Mouse (Mus musculus) neural tube, embryonic 12.5 days (tissue): ENCODE results near the gene Wdr37. TPM values are rescaled to one million over a fixed set of nuclear protein-coding genes. Genes with fewer than 3 reads are reported as not detected.
"Not testable (repeated sequence)": the region's sequence is repeated elsewhere in the genome, so short reads cannot be mapped to it uniquely, and the experiment has no call there.

Source experiments
- ATAC-seq: fragments of 200-750 bp; cut with Nextera tagmentation; 2 replicates; pipeline ENCODE4 v1.8.0; 2017; ENCODE audit warnings: low read depth, mild to moderate bottlenecking, moderate TSS enrichment, moderate library complexity; ENCODE audit not compliant: low FRiP score
- H3K27ac ChIP-seq: fragments of 300-500 bp; sonication (generic); 2 replicates; pipeline ENCODE4 v1.5.1; 2016
- H3K27me3 ChIP-seq: fragments of 300-500 bp; sonication (generic); replicated peaks from 2 replicates; pipeline ENCODE4 v1.6.1; 2016; ENCODE audit warnings: mild to moderate bottlenecking
- H3K36me3 ChIP-seq: fragments of 300-500 bp; sonication (generic); 2 replicates; pipeline ENCODE4 v1.6.1; 2016; ENCODE audit warnings: mild to moderate bottlenecking
- H3K4me1 ChIP-seq: fragments of 300-500 bp; sonication (generic); 2 replicates; pipeline ENCODE4 v1.6.1; 2016
- H3K4me2 ChIP-seq: fragments of 300-500 bp; sonication (generic); replicated peaks from 2 replicates; pipeline ENCODE4 v1.6.1; 2016; ENCODE audit warnings: mild to moderate bottlenecking
- H3K4me3 ChIP-seq: fragments of 300-500 bp; sonication (generic); 2 replicates; pipeline ENCODE4 v1.5.1; 2016
- H3K9ac ChIP-seq: fragments of 300-500 bp; sonication (generic); 2 replicates; pipeline ENCODE4 v1.6.1; 2016; ENCODE audit warnings: mild to moderate bottlenecking
- H3K9me3 ChIP-seq: fragments of 300-500 bp; sonication (generic); 2 replicates; pipeline ENCODE4 v1.6.1; 2016; ENCODE audit warnings: mild to moderate bottlenecking
- WGBS: fragments of 180-500 bp; shearing (Covaris S2); methylation state at CpG from one replicate; pipeline ENCODE4 v1.1.7; 2016; 5-methylcytosine and 5-hydroxymethylcytosine counted together
- polyA plus RNA-seq: library from polyadenylated mRNA; unstranded; fragments of >200 nt; fragmentation: Nextera tagmentation; extraction: Ambion mirVana; gene quantifications from 2 replicates; pipeline ENCODE4 v1.2.1, GENCODE M21; 2016

Wdr37 gene
- polyA plus RNA-seq, 1 experiment from 2014 or later = 53.1 TPM

- WGBS = 75% methylated on average over 5 of the region's 5 CpGs
- H3K9me3 ChIP-seq = no peaks in the 10 kb centered on the region
- H3K36me3 ChIP-seq = no peaks in the 10 kb centered on the region
- no peaks in the 10 kb centered on the region for H3K27me3 ChIP-seq
- no peak overlapping the region for H3K27ac ChIP-seq
- peak overlapping the region; percentile 76 for H3K4me2 ChIP-seq
- peak overlapping the region; percentile 78 for H3K9ac ChIP-seq
- no peak for ATAC-seq
- peak overlapping the region; percentile 72 for H3K4me3 ChIP-seq
- H3K4me1 ChIP-seq = peaks cover 10% of the 10 kb centered on the region; the same call in 1 of the 2 replicates
Measured at GRCm38 (mm10) chr13:8869578-8870157, 2.0 kb downstream of the Wdr37 start.

GRCm38 (mm10) chr13:8866612-8867011 lies 5.1 kb downstream of the Wdr37 start:
- Histone ChIP-seq H3K36me3 (no peaks in the 10 kb centered on the region), H3K9me3 (no peaks in the 10 kb centered on the region), H3K27me3 (no peaks in the 10 kb centered on the region), H3K4me3 (no peak overlapping the region), H3K9ac (no peak overlapping the region), H3K4me2 (no peak overlapping the region), H3K27ac (no peak overlapping the region), H3K4me1 (peaks cover 10% of the 10 kb centered on the region; the same call in 1 of the 2 replicates)
- no peak for ATAC-seq
- 92% methylated on average over 7 of the region's 7 CpGs for WGBS

- no peak for ATAC-seq
- Histone ChIP-seq H3K9ac (no peak overlapping the region), H3K27me3 (no peaks in the 10 kb centered on the region), H3K36me3 (peaks cover 6% of the 10 kb centered on the region; the same call in 1 of the 2 replicates), H3K27ac (no peak overlapping the region), H3K4me3 (no peak overlapping the region), H3K4me2 (no peak overlapping the region), H3K4me1 (peaks cover 9% of the 10 kb centered on the region; the same call in 1 of the 2 replicates), H3K9me3 (no peaks in the 10 kb centered on the region)
- 81% methylated on average over 3 of the region's 3 CpGs for WGBS
Measured at GRCm38 (mm10) chr13:8864990-8865389, 6.7 kb downstream of the Wdr37 start.

- ATAC-seq = no peak
- Histone ChIP-seq H3K4me3 (no peak overlapping the region), H3K9ac (no peak overlapping the region), H3K9me3 (no peaks in the 10 kb centered on the region), H3K4me2 (no peak overlapping the region), H3K36me3 (peaks cover 24% of the 10 kb centered on the region; the same call in 1 of the 2 replicates), H3K27ac (no peak overlapping the region), H3K4me1 (no peaks in the 10 kb centered on the region), H3K27me3 (no peaks in the 10 kb centered on the region)
- 93% methylated on average over 9 of the region's 9 CpGs for WGBS
Measured at GRCm38 (mm10) chr13:8860861-8861260, 10.8 kb downstream of the Wdr37 start.

GRCm38 (mm10) chr13:8858453-8858852 lies 13.3 kb downstream of the Wdr37 start:
- no peak overlapping the region for H3K4me2 ChIP-seq
- H3K36me3 ChIP-seq = peaks cover 36% of the 10 kb centered on the region
- WGBS = 93% methylated on average over 6 of the region's 6 CpGs
- H3K9me3 ChIP-seq = no peaks in the 10 kb centered on the region
- H3K27me3 ChIP-seq = no peaks in the 10 kb centered on the region
- ATAC-seq = no peak
- H3K4me3 ChIP-seq = no peak overlapping the region
- no peaks in the 10 kb centered on the region for H3K4me1 ChIP-seq
- no peak overlapping the region for H3K9ac ChIP-seq
- H3K27ac ChIP-seq = no peak overlapping the region

- H3K36me3 ChIP-seq = peaks cover 34% of the 10 kb centered on the region
- 98% methylated on average over 2 of the region's 2 CpGs for WGBS
Measured at GRCm38 (mm10) chr13:8854769-8855168, 16.9 kb downstream of the Wdr37 start.

GRCm38 (mm10) chr13:8853424-8853823 lies 18.3 kb downstream of the Wdr37 start:
- WGBS = 96% methylated on average over 4 of the region's 4 CpGs
- Histone ChIP-seq H3K4me3 (no peak overlapping the region), H3K27ac (no peak overlapping the region), H3K36me3 (peaks cover 37% of the 10 kb centered on the region), H3K4me1 (no peaks in the 10 kb centered on the region), H3K27me3 (no peaks in the 10 kb centered on the region), H3K9ac (no peak overlapping the region), H3K9me3 (no peaks in the 10 kb centered on the region), H3K4me2 (no peak overlapping the region)
- no peak for ATAC-seq

More at GRCm38 (mm10) chr13:8854769-8855168, 16.9 kb downstream of the Wdr37 start:
- Histone ChIP-seq H3K4me1 (no peaks in the 10 kb centered on the region), H3K4me3 (no peak overlapping the region), H3K27ac (no peak overlapping the region), H3K9ac (no peak overlapping the region), H3K4me2 (no peak overlapping the region), H3K27me3 (no peaks in the 10 kb centered on the region), H3K9me3 (no peaks in the 10 kb centered on the region)
- ATAC-seq = no peak

- no peak for ATAC-seq
- no peaks in the 10 kb centered on the region for H3K9me3 ChIP-seq
Measured at GRCm38 (mm10) chr13:8849311-8849710, 22.4 kb downstream of the Wdr37 start.

GRCm38 (mm10) chr13:8847702-8848101 lies 24.0 kb downstream of the Wdr37 start:
- Histone ChIP-seq H3K4me2 (no peak overlapping the region), H3K27me3 (no peaks in the 10 kb centered on the region), H3K4me3 (no peak overlapping the region), H3K4me1 (no peaks in the 10 kb centered on the region), H3K27ac (no peak overlapping the region), H3K36me3 (peaks cover 45% of the 10 kb centered on the region), H3K9ac (no peak overlapping the region), H3K9me3 (no peaks in the 10 kb centered on the region)
- no peak for ATAC-seq
- WGBS = 67% methylated on average over 2 of the region's 2 CpGs

More at GRCm38 (mm10) chr13:8849311-8849710, 22.4 kb downstream of the Wdr37 start:
- Histone ChIP-seq H3K4me2 (no peak overlapping the region), H3K27me3 (no peaks in the 10 kb centered on the region), H3K4me3 (no peak overlapping the region), H3K9ac (no peak overlapping the region), H3K27ac (no peak overlapping the region), H3K4me1 (no peaks in the 10 kb centered on the region), H3K36me3 (peaks cover 45% of the 10 kb centered on the region)
- WGBS = 69% methylated on average over 1 of the region's 1 CpGs

GRCm38 (mm10) chr13:8842273-8842672 lies 29.4 kb downstream of the Wdr37 start:
- ATAC-seq = no peak
- H3K4me2 ChIP-seq = no peak overlapping the region
- peaks cover 72% of the 10 kb centered on the region for H3K36me3 ChIP-seq
- 97% methylated on average over 3 of the region's 3 CpGs for WGBS
- H3K9me3 ChIP-seq = no peaks in the 10 kb centered on the region
- no peak overlapping the region for H3K27ac ChIP-seq
- H3K4me3 ChIP-seq = no peak overlapping the region
- no peaks in the 10 kb centered on the region for H3K4me1 ChIP-seq
- no peak overlapping the region for H3K9ac ChIP-seq
- H3K27me3 ChIP-seq = no peaks in the 10 kb centered on the region

- WGBS = 92% methylated on average over 7 of the region's 7 CpGs
- H3K36me3 ChIP-seq = peaks cover 68% of the 10 kb centered on the region
Measured at GRCm38 (mm10) chr13:8841846-8842245, 29.9 kb downstream of the Wdr37 start.

GRCm38 (mm10) chr13:8840941-8841340 lies 30.8 kb downstream of the Wdr37 start:
- H3K36me3 ChIP-seq = peaks cover 69% of the 10 kb centered on the region
- no peaks in the 10 kb centered on the region for H3K27me3 ChIP-seq
- ATAC-seq = no peak
- H3K9me3 ChIP-seq = no peaks in the 10 kb centered on the region
- H3K27ac ChIP-seq = no peak overlapping the region
- no peak overlapping the region for H3K4me2 ChIP-seq
- H3K4me1 ChIP-seq = no peaks in the 10 kb centered on the region
- no peak overlapping the region for H3K4me3 ChIP-seq
- 88% methylated on average over 2 of the region's 2 CpGs for WGBS
- no peak overlapping the region for H3K9ac ChIP-seq

More at GRCm38 (mm10) chr13:8841846-8842245, 29.9 kb downstream of the Wdr37 start:
- not testable (repeated sequence) for ATAC-seq, H3K9me3 ChIP-seq, H3K4me3 ChIP-seq, H3K9ac ChIP-seq, H3K27me3 ChIP-seq, H3K4me1 ChIP-seq, H3K4me2 ChIP-seq, H3K27ac ChIP-seq

- no peaks in the 10 kb centered on the region for H3K9me3 ChIP-seq
- H3K27me3 ChIP-seq = no peaks in the 10 kb centered on the region
- H3K27ac ChIP-seq = no peak overlapping the region
- H3K9ac ChIP-seq = no peak overlapping the region
- peaks cover 74% of the 10 kb centered on the region for H3K36me3 ChIP-seq
- WGBS = 88% methylated on average over 6 of the region's 6 CpGs
- ATAC-seq = no peak
- H3K4me2 ChIP-seq = no peak overlapping the region
- no peaks in the 10 kb centered on the region for H3K4me1 ChIP-seq
- no peak overlapping the region for H3K4me3 ChIP-seq
Measured at GRCm38 (mm10) chr13:8839937-8840336, 31.8 kb downstream of the Wdr37 start.
